Mouse (Mus musculus) heart, postnatal 0 days (tissue): ENCODE measurements around the gene Dennd2c. TPM values are rescaled to one million over a fixed set of nuclear protein-coding genes. Genes with fewer than 3 reads are reported as not detected.

Source experiments
- ATAC-seq: fragments of 200-750 bp; cut with Nextera tagmentation; 2 replicates; pipeline ENCODE4 v1.8.0; 2017; ENCODE audit warnings: low read depth, moderate number of reproducible peaks, moderate library complexity; ENCODE audit not compliant: insufficient read depth
- DNase-seq: peaks from one replicate; pipeline ENCODE4 v3.0.0-alpha.2; 2016; ENCODE audit warnings: low spot score
- H3K27ac ChIP-seq: fragments of 300-500 bp; sonication (generic); 2 replicates; pipeline ENCODE4 v1.5.1; 2014; ENCODE audit warnings: low read depth, mild to moderate bottlenecking
- H3K27me3 ChIP-seq: fragments of 300-500 bp; sonication (generic); 2 replicates; pipeline ENCODE4 v1.6.1; 2014; ENCODE audit warnings: low read length, mixed read lengths; ENCODE audit not compliant: control insufficient read depth, insufficient read depth
- H3K36me3 ChIP-seq: fragments of 300-500 bp; sonication (generic); replicated peaks from 2 replicates; pipeline ENCODE4 v1.6.1; 2014; ENCODE audit warnings: low read length, mixed read lengths; ENCODE audit not compliant: control insufficient read depth, insufficient read depth
- H3K4me1 ChIP-seq: fragments of 300-500 bp; sonication (generic); 2 replicates; pipeline ENCODE4 v1.6.1; 2014; ENCODE audit warnings: antibody characterized with exemption; ENCODE audit not compliant: control insufficient read depth, insufficient read depth
- H3K4me2 ChIP-seq: fragments of 300-500 bp; sonication (generic); 2 replicates; pipeline ENCODE4 v1.6.1; 2014; ENCODE audit warnings: low read depth, mild to moderate bottlenecking, low read length, moderate library complexity
- H3K4me3 ChIP-seq: fragments of 300-500 bp; sonication (generic); 2 replicates; pipeline ENCODE4 v1.5.1; 2014; ENCODE audit warnings: low read depth, low read length
- H3K9ac ChIP-seq: fragments of 300-500 bp; sonication (generic); replicated peaks from 2 replicates; pipeline ENCODE4 v1.6.1; 2014; ENCODE audit warnings: low read depth, low read length, mixed read lengths
- H3K9me3 ChIP-seq: fragments of 300-500 bp; sonication (generic); replicated peaks from 2 replicates; pipeline ENCODE4 v1.6.1; 2016; ENCODE audit warnings: low read length; ENCODE audit not compliant: control insufficient read depth
- CTCF ChIP-seq: IDR thresholded peaks from 2 replicates; pipeline ENCODE4 v1.5.1; 2016; ENCODE audit warnings: antibody characterized with exemption, control low read depth, low read depth
- EP300 ChIP-seq: IDR thresholded peaks from 2 replicates; pipeline ENCODE4 v1.6.1; 2016; ENCODE audit warnings: antibody characterized with exemption, low read depth
- WGBS: fragments of 180-500 bp; shearing (Covaris S2); extraction: QIAGEN DNeasy Blood & Tissue Kit; methylation state at CpG from one replicate; pipeline ENCODE4 v1.1.7; 2014; 5-methylcytosine and 5-hydroxymethylcytosine counted together
- polyA plus RNA-seq: library from polyadenylated mRNA; unstranded; fragments of >200 nt; fragmentation: Nextera tagmentation; extraction: Ambion mirVana; gene quantifications from 2 replicates; pipeline ENCODE4 v1.2.1, GENCODE M21; 2015
- total RNA-seq: library from RNA; depleted of rRNA; stranded (reverse); fragments of >200 nt; gene quantifications from 2 replicates; pipeline ENCODE4 v1.2.3, GENCODE M21; 2014; ENCODE audit warnings: low replicate concordance

The Dennd2c gene
- total and polyA plus RNA-seq, 2 experiments from 2014 or later: 1.6 to 4.0 TPM

GRCm38 (mm10) chr3:103100735-103101134 lies 1.7 kb upstream of the Dennd2c start:
- no peak overlapping the region for H3K4me2 ChIP-seq
- H3K27me3 ChIP-seq: no peaks in the 10 kb centered on the region
- H3K4me3 ChIP-seq: no peak overlapping the region
- TF ChIP-seq CTCF (peak; percentile 32), EP300 (no peak)
- 51% methylated on average over 2 of the region's 2 CpGs for WGBS
- H3K27ac ChIP-seq: no peak overlapping the region
- H3K9me3 ChIP-seq: no peaks in the 10 kb centered on the region
- H3K9ac ChIP-seq: no peak overlapping the region
- DNase-seq: no peak
- peaks cover 4% of the 10 kb centered on the region; the same call in 1 of the 2 replicates for H3K4me1 ChIP-seq
- H3K36me3 ChIP-seq: no peaks in the 10 kb centered on the region
- no peak for ATAC-seq

GRCm38 (mm10) chr3:103101194-103101593 lies 1.2 kb upstream of the Dennd2c start:
- peak; percentile 22; the same call in 1 of the 2 replicates for TF ChIP-seq CTCF
- TF ChIP-seq EP300: no peak
- WGBS: 52% methylated on average over 5 of the region's 5 CpGs
- H3K4me3 ChIP-seq: no peak overlapping the region
- no peak overlapping the region for H3K4me2 ChIP-seq
- DNase-seq (no peak), ATAC-seq (no peak)
- no peaks in the 10 kb centered on the region for H3K9me3 ChIP-seq
- H3K9ac ChIP-seq: no peak overlapping the region
- no peak overlapping the region for H3K27ac ChIP-seq
- no peaks in the 10 kb centered on the region for H3K36me3 ChIP-seq
- H3K4me1 ChIP-seq: peaks cover 4% of the 10 kb centered on the region; the same call in 1 of the 2 replicates
- no peaks in the 10 kb centered on the region for H3K27me3 ChIP-seq

GRCm38 (mm10) chr3:103101909-103102308 lies 495 bp upstream of the Dennd2c start:
- Histone ChIP-seq H3K4me1 (peaks cover 4% of the 10 kb centered on the region; the same call in 1 of the 2 replicates), H3K36me3 (no peaks in the 10 kb centered on the region), H3K9ac (peak overlapping the region; percentile 62; the same call in 1 of the 2 replicates), H3K4me3 (peak overlapping the region; percentile 83), H3K4me2 (peak overlapping the region; percentile 87), H3K27me3 (no peaks in the 10 kb centered on the region), H3K9me3 (no peaks in the 10 kb centered on the region), H3K27ac (no peak overlapping the region)
- no peak for DNase-seq
- TF ChIP-seq CTCF (no peak), EP300 (no peak)
- 1% methylated on average over 14 of the region's 14 CpGs for WGBS
- peak; percentile 15 for ATAC-seq

GRCm38 (mm10) chr3:103107565-103108240 lies 5.3 kb downstream of the Dennd2c start:
- H3K36me3 ChIP-seq: no peaks in the 10 kb centered on the region
- H3K27me3 ChIP-seq: no peaks in the 10 kb centered on the region
- no peaks in the 10 kb centered on the region; the same call in 1 of the 2 replicates for H3K4me1 ChIP-seq
- 78% methylated on average over 7 of the region's 7 CpGs for WGBS
- H3K4me2 ChIP-seq: no peak overlapping the region
- ATAC-seq: no peak
- H3K4me3 ChIP-seq: no peak overlapping the region
- no peak overlapping the region for H3K9ac ChIP-seq
- TF ChIP-seq EP300: no peak
- no peak for TF ChIP-seq CTCF
- no peak overlapping the region for H3K27ac ChIP-seq
- H3K9me3 ChIP-seq: no peaks in the 10 kb centered on the region
- DNase-seq: no peak

- WGBS: 80% methylated on average over 5 of the region's 5 CpGs
- no peak for ATAC-seq
Measured at GRCm38 (mm10) chr3:103112216-103112615, 9.8 kb downstream of the Dennd2c start.

More at GRCm38 (mm10) chr3:103112216-103112615, 9.8 kb downstream of the Dennd2c start:
- Histone ChIP-seq H3K4me2 (no peak overlapping the region), H3K4me1 (no peaks in the 10 kb centered on the region), H3K27me3 (no peaks in the 10 kb centered on the region), H3K9me3 (no peaks in the 10 kb centered on the region), H3K36me3 (no peaks in the 10 kb centered on the region), H3K9ac (no peak overlapping the region), H3K4me3 (no peak overlapping the region), H3K27ac (no peak overlapping the region)
- DNase-seq: no peak
- TF ChIP-seq CTCF (no peak), EP300 (no peak)
